Mouse (Mus musculus) MEL (cell line): ENCODE results near the gene Sec23a.
A peak's percentile ranks its signal among the peaks of the same experiment; 100 is the strongest.

ENCODE experiments used
- CTCF ChIP-seq, 3 experiments: IDR thresholded peaks in 2 of 3; conservative IDR thresholded peaks in 1 of 3; 2 replicates each; pipeline ENCODE4 v1.5.1; 2011 to 2012; ENCODE audit warnings: low read length in 3 of 3, low read depth in 2 of 3, mild to moderate bottlenecking in 2 of 3, improper control_type of control experiment in 1 of 3, inconsistent platforms in 1 of 3, mixed read lengths in 1 of 3, moderate library complexity in 1 of 3; ENCODE audit not compliant: control insufficient read depth in 1 of 3, insufficient read depth in 1 of 3, poor library complexity in 1 of 3, severe bottlenecking in 1 of 3
- ELF1 ChIP-seq: IDR thresholded peaks from 2 replicates; pipeline ENCODE4 v1.6.1; 2014; ENCODE audit warnings: low read depth, mild to moderate bottlenecking, inconsistent platforms, low read length, improper control_type of control experiment, moderate library complexity
- ETS1 ChIP-seq: IDR thresholded peaks from 2 replicates; pipeline ENCODE4 v1.6.1; 2012; ENCODE audit warnings: low read depth, mild to moderate bottlenecking, inconsistent platforms, low read length, improper control_type of control experiment, moderate library complexity
- KAT2A ChIP-seq: conservative IDR thresholded peaks from 2 replicates; pipeline ENCODE4 v1.6.1; 2012; ENCODE audit warnings: low read depth, low read length, improper control_type of control experiment, inconsistent platforms
- MAZ ChIP-seq: IDR thresholded peaks from 2 replicates; pipeline ENCODE4 v1.6.1; 2012; ENCODE audit warnings: low read depth, mild to moderate bottlenecking, inconsistent platforms, low read length, improper control_type of control experiment
- MXI1 ChIP-seq: IDR thresholded peaks from 2 replicates; pipeline ENCODE4 v1.6.1; 2011; ENCODE audit warnings: mild to moderate bottlenecking, low read depth, low read length, improper control_type of control experiment
- POLR2A ChIP-seq, 2 experiments: IDR thresholded peaks; 2 replicates each; pipeline ENCODE4 v1.6.1; 2011 to 2012; ENCODE audit warnings: low read length in 2 of 2, mild to moderate bottlenecking in 2 of 2, control low read depth in 1 of 2, improper control_type of control experiment in 1 of 2, low read depth in 1 of 2, moderate library complexity in 1 of 2; ENCODE audit not compliant: control insufficient read depth in 1 of 2, insufficient read depth in 1 of 2, poor library complexity in 1 of 2
- RAD21 ChIP-seq: IDR thresholded peaks from 2 replicates; pipeline ENCODE4 v1.6.1; 2011; ENCODE audit warnings: mild to moderate bottlenecking, low read depth, low read length, improper control_type of control experiment
- SMC3 ChIP-seq: IDR thresholded peaks from 2 replicates; pipeline ENCODE4 v1.6.1; 2011; ENCODE audit warnings: low read depth, low read length, improper control_type of control experiment
- TCF12 ChIP-seq: IDR thresholded peaks from 2 replicates; pipeline ENCODE4 v1.6.1; 2014; ENCODE audit warnings: low read depth, mild to moderate bottlenecking, inconsistent platforms, low read length, improper control_type of control experiment, moderate library complexity
- ZC3H11A ChIP-seq: IDR thresholded peaks from 2 replicates; pipeline ENCODE4 v1.6.1; 2012; ENCODE audit warnings: low read depth, mild to moderate bottlenecking, inconsistent platforms, low read length, improper control_type of control experiment
- ZNF384 ChIP-seq: IDR thresholded peaks from 2 replicates; pipeline ENCODE4 v1.6.1; 2012; ENCODE audit warnings: low read depth, mild to moderate bottlenecking, inconsistent platforms, low read length, improper control_type of control experiment

- TF ChIP-seq KAT2A (no peak), POLR2A (IDR thresholded peaks at IDR 0.05; ENCODE audit: control insufficient read depth in 1 of 2, insufficient read depth in 1 of 2, low read depth in 1 of 2, low read length in 2 of 2, poor library complexity in 1 of 2) (no peak), SMC3 (peak; percentile 75), CTCF (IDR thresholded peaks at IDR 0.05 in 2 of 3, conservative IDR thresholded peaks at IDR 0.05 in 1 of 3; ENCODE audit: control insufficient read depth in 1 of 3, insufficient read depth in 1 of 3, low read depth in 2 of 3, low read length in 3 of 3, poor library complexity in 1 of 3, severe bottlenecking in 1 of 3) (peak; percentile 81 to 96 (median 88)), TCF12 (no peak), ETS1 (no peak), ZNF384 (no peak), RAD21 (peak; percentile 84), ZC3H11A (peak; percentile 64), MAZ (no peak), ELF1 (no peak), MXI1 (no peak)
Measured at GRCm38 (mm10) chr12:58947231-58947630, 64.6 kb downstream of the Sec23a start.
